Mouse (Mus musculus) megakaryocyte, embryonic 14.5 days (primary cell): ENCODE data around the gene Tmem213.

Source experiments
- FLI1 ChIP-seq: IDR thresholded peaks from 2 replicates; pipeline ENCODE4 v1.6.1; 2012; ENCODE audit warnings: low read length, inconsistent platforms, mixed read lengths
- GATA1 ChIP-seq: IDR thresholded peaks from 3 replicates; pipeline ENCODE4 v1.6.1; 2012; ENCODE audit warnings: mixed read lengths, low read length, inconsistent platforms, borderline replicate concordance

DNA sequence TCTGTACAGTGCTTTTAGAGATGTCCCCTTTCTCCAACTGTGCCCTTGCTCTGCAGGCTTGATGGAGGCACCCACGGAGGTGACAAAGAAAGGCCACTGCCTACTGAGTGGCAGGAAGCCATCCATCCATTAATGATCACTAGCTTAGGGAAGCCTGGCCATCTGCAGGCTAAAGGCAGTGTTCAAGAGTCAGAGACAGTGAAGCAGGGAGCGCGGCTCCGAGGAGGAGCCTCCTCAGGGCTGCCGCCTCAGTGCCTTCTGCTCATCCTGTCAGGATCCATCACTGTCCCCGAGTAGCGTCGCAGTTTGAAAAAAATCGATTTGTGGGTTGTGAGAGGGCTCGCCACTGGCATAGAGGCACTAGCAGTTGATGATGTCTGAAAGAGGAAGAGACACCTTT lies 39.6 kb downstream of the Tmem213 start:
- TF ChIP-seq GATA1 (no peak), FLI1 (no peak)
